Mouse (Mus musculus) G1E (cell line): Measurements from ENCODE around the gene Zkscan16.

Experiments
- CTCF ChIP-seq: IDR thresholded peaks from 2 replicates; pipeline ENCODE4 v1.5.1; 2012; ENCODE audit warnings: low read depth, low read length, inconsistent platforms, mixed read lengths
- GATA1 ChIP-seq: IDR thresholded peaks from 2 replicates; pipeline ENCODE4 v1.6.1; 2012; ENCODE audit warnings: borderline replicate concordance, low read length, inconsistent platforms, mixed read lengths
- GATA2 ChIP-seq: IDR thresholded peaks from 2 replicates; pipeline ENCODE4 v1.6.1; 2012; ENCODE audit warnings: low read depth, low read length, inconsistent platforms, borderline replicate concordance
- TAL1 ChIP-seq: conservative IDR thresholded peaks from 2 replicates; pipeline ENCODE4 v1.6.1; 2012; ENCODE audit warnings: low read depth, low read length, inconsistent platforms, mixed read lengths

DNA sequence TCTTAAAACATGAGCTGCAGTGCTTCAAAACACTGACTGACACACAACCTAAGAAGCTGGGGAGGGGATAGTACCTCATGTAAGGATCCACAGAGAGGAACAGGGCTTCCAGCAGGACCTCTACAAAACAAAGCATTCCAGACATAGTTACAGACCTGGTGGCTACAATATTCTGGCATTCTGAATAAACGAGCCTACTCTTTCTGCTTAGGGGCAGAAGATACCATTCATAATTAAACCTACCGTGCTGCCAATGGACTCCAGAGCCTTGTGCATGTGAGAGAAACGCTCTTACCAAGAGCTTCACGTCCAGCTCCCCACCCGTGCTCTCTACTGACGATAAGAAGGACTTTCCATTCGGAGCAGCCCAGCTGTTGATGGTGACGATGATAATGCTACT is 39.4 kb downstream of the Zkscan16 start:
- no peak for TF ChIP-seq CTCF
- no peak for TF ChIP-seq GATA2
- no peak for TF ChIP-seq GATA1
- TF ChIP-seq TAL1: no peak
